Mouse (Mus musculus) frontal cortex, adult 2 months (tissue): ENCODE results near the gene Irf2bp2. TPM values are rescaled to one million over a fixed set of nuclear protein-coding genes. Genes with fewer than 3 reads are reported as not detected.

ENCODE experiments used
- DNase-seq, 2 experiments: peaks; one replicate each; pipeline ENCODE4 v3.0.0; 2022; ENCODE audit warnings: low spot score in 1 of 2; ENCODE audit errors: extremely low spot score in 1 of 2
- polyA plus RNA-seq: library from polyadenylated mRNA; depleted of rRNA; stranded (reverse); fragments of >200 nt; gene quantifications from 2 replicates; pipeline ENCODE4 v1.2.3, GENCODE M21; 2012

Gene Irf2bp2
- polyA plus RNA-seq, 1 experiment = 36.5 TPM

GRCm38 (mm10) chr8:126588636-126589506 lies 4.9 kb downstream of the Irf2bp2 start:
- no peak for DNase-seq

- no peak for DNase-seq
Measured at GRCm38 (mm10) chr8:126587836-126588503, 5.8 kb downstream of the Irf2bp2 start.

DNA sequence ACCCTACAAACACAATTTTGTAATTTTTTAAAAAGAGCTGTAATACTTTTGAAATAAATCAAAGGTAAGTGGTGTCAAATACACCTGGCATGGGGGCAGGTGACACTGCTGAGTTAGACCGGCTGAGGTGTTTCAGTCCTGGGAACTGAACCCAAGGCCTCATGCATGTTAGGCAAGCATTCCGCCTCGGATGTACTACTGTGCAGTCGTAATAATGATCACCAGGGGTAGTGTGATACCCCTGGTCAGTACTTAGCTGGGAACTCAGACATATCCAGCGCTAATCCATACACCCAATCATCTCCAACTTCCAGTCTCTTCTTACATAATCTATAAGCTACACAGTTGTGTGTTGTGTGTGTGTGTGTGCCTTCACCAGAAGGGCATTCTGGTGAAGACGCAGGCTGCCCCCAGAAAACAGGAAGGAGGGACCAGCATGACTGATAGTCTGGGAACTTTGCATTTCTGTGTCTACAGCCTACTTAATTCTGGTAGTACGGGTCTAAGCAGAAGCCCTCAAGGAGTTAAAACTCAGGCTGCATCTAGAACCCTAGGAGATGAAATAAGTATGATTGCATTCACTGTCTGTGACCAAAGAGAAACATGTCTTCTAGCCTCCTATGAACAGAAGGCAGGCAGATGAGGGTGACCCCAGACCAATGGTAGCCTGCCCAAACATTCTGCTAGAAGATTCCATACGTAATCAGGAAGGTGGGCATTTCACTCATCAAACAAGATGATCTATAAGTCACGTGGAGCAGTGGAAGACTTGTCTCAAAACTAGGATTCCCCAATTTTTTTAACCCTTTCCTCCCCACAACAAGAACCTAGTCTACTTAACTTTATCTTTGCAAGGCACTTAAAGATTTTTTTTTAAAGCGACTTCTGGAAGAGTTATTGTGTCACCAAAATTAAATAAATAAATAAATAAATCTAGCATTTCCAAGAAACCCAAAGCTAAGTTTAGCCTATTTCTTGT lies 6.9 kb downstream of the Irf2bp2 start:
- no peak for DNase-seq

DNA sequence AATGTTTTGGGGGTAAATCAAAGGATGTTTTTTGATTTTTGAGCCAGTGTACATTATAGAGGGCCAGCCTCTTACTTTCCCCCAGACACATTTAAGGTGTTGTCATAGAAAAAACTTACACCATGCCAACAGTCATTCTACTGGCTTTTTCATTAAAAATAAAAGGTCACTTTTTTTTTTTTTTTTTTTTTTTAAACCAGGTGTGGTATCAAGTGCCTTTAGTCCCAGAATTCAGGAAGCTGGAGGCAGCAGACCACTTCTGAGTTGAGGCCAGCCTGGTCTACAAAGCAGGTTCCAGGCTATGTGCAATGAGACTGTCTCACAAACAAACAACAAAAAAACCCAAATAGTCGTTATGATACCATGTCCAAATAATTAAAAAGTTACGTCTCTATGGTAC lies 7.7 kb downstream of the Irf2bp2 start:
- no peak for DNase-seq

DNA sequence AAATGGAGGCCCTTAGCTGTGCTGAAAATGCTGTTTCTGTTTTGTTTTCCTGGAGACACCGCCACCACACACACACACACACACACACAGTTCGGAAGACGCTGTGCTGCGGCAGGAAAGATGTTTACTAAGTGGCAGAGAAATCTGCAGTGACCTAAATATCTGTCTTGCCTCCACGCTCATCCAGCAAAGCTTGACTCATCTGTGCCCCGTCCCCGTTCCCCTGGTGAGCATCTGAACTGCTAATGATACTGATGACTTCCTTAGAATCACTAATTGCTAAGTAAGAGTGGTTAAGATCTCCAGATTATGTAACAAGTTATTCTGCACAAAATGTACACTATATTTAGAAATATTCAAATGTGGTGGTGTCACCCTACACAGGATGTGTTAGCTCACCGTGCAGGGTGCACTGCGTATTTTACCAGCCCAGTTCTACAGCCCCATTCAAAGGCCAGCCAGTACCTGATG lies 8.2 kb downstream of the Irf2bp2 start:
- DNase-seq = peak in 1 of 2 experiments; percentile 62

GRCm38 (mm10) chr8:126584844-126585231 lies 8.9 kb downstream of the Irf2bp2 start:
- no peak for DNase-seq

DNA sequence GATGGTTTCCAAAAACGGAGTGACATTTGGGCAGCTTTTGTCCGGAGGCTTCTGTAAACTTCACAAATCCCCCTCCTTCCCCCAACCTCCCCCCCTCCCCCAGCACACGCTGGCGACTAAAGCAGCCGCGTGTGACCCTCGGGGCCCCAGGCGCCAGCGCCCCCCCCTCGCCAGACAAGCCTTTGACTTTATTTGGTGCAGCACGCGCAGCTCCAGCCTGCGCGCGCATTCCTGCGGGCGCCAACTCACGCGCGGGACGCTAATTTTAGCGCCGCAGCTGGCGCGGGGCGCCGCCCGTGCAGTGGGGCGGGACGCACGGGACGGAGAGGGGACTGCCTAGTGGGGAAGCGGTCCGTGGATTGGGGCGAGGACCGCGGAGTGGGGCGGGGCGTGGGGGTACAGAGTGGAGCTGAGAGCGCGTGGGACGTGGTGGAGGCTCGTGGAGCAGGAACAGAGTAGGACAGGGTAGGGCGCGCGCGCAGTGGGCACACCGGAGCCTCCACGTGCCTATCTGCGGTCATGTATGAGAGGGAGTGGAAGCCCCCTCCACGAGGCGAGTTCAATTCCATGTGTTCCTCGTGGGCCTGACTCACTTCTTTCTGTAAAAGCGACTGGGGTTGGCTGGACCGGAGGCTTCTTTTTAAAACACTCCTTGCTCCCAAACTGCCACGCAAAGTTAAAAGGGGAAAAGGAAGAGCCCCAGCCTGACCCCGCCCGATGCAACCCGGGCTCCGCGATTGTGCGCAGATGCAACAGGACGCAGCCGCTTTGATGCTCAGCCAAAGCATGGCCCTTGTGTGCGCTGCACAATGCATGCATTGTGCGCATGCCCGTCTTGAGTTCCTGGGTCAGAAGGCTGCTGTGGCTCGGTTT lies 9.6 kb downstream of the Irf2bp2 start:
- peak; percentile 35 to 74 for DNase-seq

- DNase-seq = no peak
Measured at GRCm38 (mm10) chr8:126583534-126583933, 10.3 kb downstream of the Irf2bp2 start.

DNA sequence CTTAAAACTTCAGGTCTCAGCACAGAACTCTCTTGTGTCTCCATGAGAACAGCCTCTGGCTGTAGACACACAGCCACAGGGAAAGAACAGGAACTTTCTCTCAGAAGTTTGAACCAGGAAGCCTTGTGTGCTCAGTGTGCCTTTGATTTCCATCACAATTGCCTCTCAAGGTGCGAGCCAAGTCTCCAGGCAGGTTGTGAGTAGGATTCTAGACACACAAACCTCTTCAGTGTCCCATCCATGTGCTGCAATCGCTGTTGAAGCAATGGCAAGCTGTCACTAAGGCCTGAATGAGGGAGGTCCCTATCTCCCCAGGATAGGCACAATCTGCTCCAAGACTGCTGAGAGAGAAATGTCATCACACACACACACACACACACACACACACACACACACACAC lies 10.8 kb downstream of the Irf2bp2 start:
- DNase-seq = no peak

GRCm38 (mm10) chr8:126582509-126582908 lies 11.3 kb downstream of the Irf2bp2 start:
- DNase-seq = peak in 1 of 2 experiments; percentile 74

DNA sequence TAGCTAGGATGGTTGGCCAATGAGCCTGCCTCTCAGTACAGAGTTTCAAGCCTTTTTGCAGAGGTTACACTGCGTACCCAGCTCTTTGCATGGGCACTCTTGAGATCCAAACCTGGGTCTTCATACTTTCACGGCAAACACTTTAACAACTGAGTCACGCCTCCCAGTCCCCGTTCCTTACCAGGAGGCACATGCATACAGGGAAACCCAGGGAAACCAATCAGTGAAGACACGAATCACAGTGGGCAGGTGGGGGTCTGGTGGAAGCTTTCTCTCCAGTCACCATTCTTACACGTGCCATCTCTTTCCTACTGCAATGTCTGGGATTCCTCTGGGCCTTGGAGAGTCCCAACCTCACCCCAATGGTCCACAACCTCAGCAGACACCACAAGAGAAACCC lies 12.1 kb downstream of the Irf2bp2 start:
- DNase-seq = no peak

DNA sequence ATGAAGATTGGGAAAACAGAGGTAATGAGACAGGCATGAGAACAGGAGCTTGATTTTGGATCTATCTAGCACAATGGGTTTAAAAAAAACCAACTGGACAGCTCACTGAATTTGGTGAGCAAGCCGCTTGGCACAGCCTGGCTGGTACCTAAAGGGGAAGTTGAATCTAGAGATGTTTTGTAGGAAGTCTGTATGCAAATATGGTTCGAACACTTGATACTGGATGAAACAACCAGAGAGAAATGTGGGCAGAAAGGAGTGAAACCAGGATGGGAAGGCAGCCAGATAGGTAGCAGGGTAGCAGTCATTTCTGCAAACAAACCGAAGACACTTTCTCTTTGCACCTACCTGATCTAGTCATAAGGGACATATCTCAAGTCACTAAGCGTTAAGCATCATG lies 13.0 kb downstream of the Irf2bp2 start:
- no peak for DNase-seq

GRCm38 (mm10) chr8:126580086-126580485 lies 13.7 kb downstream of the Irf2bp2 start:
- DNase-seq = no peak

DNA sequence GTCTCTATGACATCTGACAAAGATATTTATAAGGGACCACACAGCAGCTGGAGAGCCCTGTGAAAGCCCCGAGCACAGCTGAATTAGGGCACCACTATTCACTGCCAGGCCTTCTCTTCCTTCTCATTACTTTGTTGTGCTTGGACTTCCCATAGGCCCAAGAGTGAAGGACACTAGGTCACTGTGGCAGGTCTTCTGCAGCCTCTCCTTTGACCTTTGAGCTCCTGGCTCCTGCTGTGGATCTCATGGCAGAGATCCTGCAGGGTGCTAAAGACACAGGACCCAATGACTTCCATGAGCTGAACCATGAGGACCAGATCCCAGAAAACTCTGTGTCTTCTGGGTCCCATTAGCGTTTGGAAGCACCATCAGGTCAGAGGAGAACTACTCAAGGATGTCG lies 15.1 kb downstream of the Irf2bp2 start:
- no peak for DNase-seq

DNA sequence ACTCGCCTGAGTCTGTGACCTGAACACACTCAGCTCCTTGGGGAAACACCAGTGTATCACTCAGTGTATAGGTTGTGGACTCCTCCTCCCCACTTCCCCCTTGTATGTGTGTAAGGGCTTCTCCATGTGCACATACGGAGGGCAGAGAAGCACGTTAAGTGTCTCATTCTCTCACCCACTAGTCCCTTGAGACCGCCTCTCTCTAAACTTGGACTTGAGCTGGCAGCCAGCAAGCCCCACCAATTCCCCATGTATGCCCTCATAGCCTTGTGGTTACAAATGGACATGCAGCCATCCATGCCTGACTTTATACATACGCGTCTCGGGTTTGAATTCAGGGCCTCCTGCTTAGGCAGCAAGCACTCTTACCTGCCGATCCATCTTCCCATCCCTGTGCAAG lies 16.9 kb downstream of the Irf2bp2 start:
- DNase-seq = no peak

DNA sequence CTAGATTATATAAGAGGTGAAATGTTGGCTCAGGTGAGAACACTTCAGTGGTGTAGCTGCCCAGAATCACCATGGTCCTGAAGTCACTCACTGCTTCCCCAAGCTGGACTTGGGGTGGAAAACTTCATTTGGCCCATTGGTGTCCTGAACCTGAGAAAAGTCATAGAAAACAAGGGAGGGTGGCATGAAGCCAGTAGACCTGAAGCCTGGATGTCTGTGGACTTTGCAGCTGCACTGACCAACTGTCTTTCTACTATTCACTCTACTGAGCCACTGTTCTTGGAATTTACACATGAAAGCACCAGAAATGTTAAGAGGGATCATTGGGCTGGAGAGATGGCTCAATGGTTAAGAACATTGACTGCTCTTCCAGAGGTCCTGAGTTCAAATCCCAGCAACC lies 17.7 kb downstream of the Irf2bp2 start:
- no peak for DNase-seq

- DNase-seq = no peak
Measured at GRCm38 (mm10) chr8:126574882-126575637, 18.7 kb downstream of the Irf2bp2 start.

- no peak for DNase-seq
Measured at GRCm38 (mm10) chr8:126573878-126574277, 19.9 kb downstream of the Irf2bp2 start.

GRCm38 (mm10) chr8:126573079-126573694 lies 20.6 kb downstream of the Irf2bp2 start:
- no peak for DNase-seq
